Mouse (Mus musculus) heart, adult 2 months (tissue): ENCODE data around the gene Nos2. TPM values are rescaled to one million over a fixed set of nuclear protein-coding genes. Genes with fewer than 3 reads are reported as not detected.

Experiments used
- DNase-seq, 2 experiments: peaks; one replicate each; pipeline ENCODE4 v3.0.0; 2021
- H3K27ac ChIP-seq: fragments of 200-600 bp; 2 replicates; pipeline ENCODE4 v1.8.1; 2022
- H3K27me3 ChIP-seq: fragments of 200-500 bp; 2 replicates; pipeline ENCODE4 v1.6.1; 2012; ENCODE audit warnings: mild to moderate bottlenecking, low read length, inconsistent platforms, mixed read lengths; ENCODE audit not compliant: control insufficient read depth, insufficient read depth
- H3K36me3 ChIP-seq: fragments of 200-500 bp; 2 replicates; pipeline ENCODE4 v1.6.1; 2012; ENCODE audit warnings: low read length, inconsistent platforms; ENCODE audit not compliant: control insufficient read depth, insufficient read depth
- H3K4me1 ChIP-seq: fragments of 200-500 bp; 2 replicates; pipeline ENCODE4 v1.6.1; 2011; ENCODE audit warnings: low read length; ENCODE audit not compliant: control insufficient read depth, insufficient read depth
- H3K4me3 ChIP-seq: fragments of 200-600 bp; 2 replicates; pipeline ENCODE4 v1.8.1; 2022
- H3K79me2 ChIP-seq: fragments of 200-500 bp; replicated peaks from 2 replicates; pipeline ENCODE4 v1.6.1; 2012; ENCODE audit warnings: mild to moderate bottlenecking, inconsistent platforms, low read length, moderate library complexity, mixed read lengths; ENCODE audit not compliant: control insufficient read depth, insufficient read depth
- H3K9ac ChIP-seq: fragments of 200-500 bp; 2 replicates; pipeline ENCODE4 v1.6.1; 2012; ENCODE audit warnings: low read depth, mild to moderate bottlenecking, control low read depth, inconsistent platforms, low read length, mixed read lengths
- CTCF ChIP-seq: fragments of 200-600 bp; IDR thresholded peaks from 2 replicates; pipeline ENCODE4 v1.8.1; 2022; ENCODE audit warnings: antibody characterized with exemption, mild to moderate bottlenecking, moderate library complexity
- EP300 ChIP-seq: fragments of 200-500 bp; IDR thresholded peaks from 2 replicates; pipeline ENCODE4 v1.6.1; 2011; ENCODE audit warnings: low read depth, low read length, control low read depth; ENCODE audit not compliant: insufficient read depth
- POLR2A ChIP-seq: fragments of 200-500 bp; IDR thresholded peaks from 2 replicates; pipeline ENCODE4 v1.6.1; 2011; ENCODE audit warnings: mild to moderate bottlenecking, low read depth, low read length, control low read depth; ENCODE audit not compliant: insufficient read depth
- WGBS: fragments of 180-500 bp; shearing (Covaris S2); methylation state at CpG from one replicate; pipeline ENCODE4 v1.1.7; 2018; 5-methylcytosine and 5-hydroxymethylcytosine counted together
- intact Hi-C: fragments of 180-260 bp; cut with DNase I; formaldehyde crosslinking; loops from one replicate; pipeline ENCODE4 v1.15.1; 2025
- polyA plus RNA-seq: library from polyadenylated mRNA; depleted of rRNA; stranded (reverse); fragments of >200 nt; gene quantifications from 2 replicates; pipeline ENCODE4 v1.2.3, GENCODE M21; 2012
- total RNA-seq, 2 experiments: library from RNA; stranded (reverse); gene quantifications; 2 replicates each; pipeline ENCODE4 v1.2.3; 2021

The Nos2 gene
- total and polyA plus RNA-seq, 3 experiments, result 5.0 to 8.3 (median 5.7) TPM

GRCm38 (mm10) chr11:78972328-78972727, 51.7 kb downstream of the Nos2 start:
- Histone ChIP-seq H3K9ac (no peak overlapping the region), H3K4me1 (peaks cover 5% of the 10 kb centered on the region), H3K27me3 (no peaks in the 10 kb centered on the region), H3K27ac (no peak overlapping the region), H3K79me2 (0 out of 2 replicates have a peak, but pooled peaks cover 2% of the 10 kb centered on the region), H3K36me3 (no peaks in the 10 kb centered on the region), H3K4me3 (no peak overlapping the region)
- peak in 1 of 2 experiments; percentile 13 for DNase-seq
- intact Hi-C loops, result no loop called here
- 64% methylated on average over 6 of the region's 6 CpGs for WGBS
- TF ChIP-seq EP300 (no peak), POLR2A (no peak), CTCF (no peak)

- DNase-seq, result peak in 1 of 2 experiments; percentile 18
- 59% methylated on average over 8 of the region's 8 CpGs for WGBS
- H3K79me2 ChIP-seq, result 0 out of 2 replicates have a peak, but pooled peaks cover 2% of the 10 kb centered on the region
- H3K4me3 ChIP-seq, result no peak overlapping the region
- intact Hi-C loops, result no loop called here
- no peaks in the 10 kb centered on the region for H3K36me3 ChIP-seq
- no peak overlapping the region for H3K9ac ChIP-seq
- no peak overlapping the region; the same call in 1 of the 2 replicates for H3K27ac ChIP-seq
- no peak for TF ChIP-seq EP300
- no peak for TF ChIP-seq POLR2A
- TF ChIP-seq CTCF, result no peak
- H3K4me1 ChIP-seq, result peaks cover 5% of the 10 kb centered on the region
- no peaks in the 10 kb centered on the region for H3K27me3 ChIP-seq
Measured at GRCm38 (mm10) chr11:78972811-78973351, 52.3 kb downstream of the Nos2 start.

- intact Hi-C loops, result no loop called here
- H3K27me3 ChIP-seq, result no peaks in the 10 kb centered on the region
- 0 out of 2 replicates have a peak, but pooled peaks cover 2% of the 10 kb centered on the region for H3K79me2 ChIP-seq
- peak; percentile 61 to 73 for DNase-seq
- peaks cover 5% of the 10 kb centered on the region for H3K4me1 ChIP-seq
- TF ChIP-seq EP300 (0 out of 2 replicates have a peak, but pooled peaks have one; percentile 57), CTCF (no peak), POLR2A (no peak)
- 53% methylated on average over 17 of the region's 17 CpGs for WGBS
- H3K36me3 ChIP-seq, result no peaks in the 10 kb centered on the region
- H3K9ac ChIP-seq, result no peak overlapping the region
- no peak overlapping the region for H3K4me3 ChIP-seq
- no peak overlapping the region; the same call in 1 of the 2 replicates for H3K27ac ChIP-seq
Measured at GRCm38 (mm10) chr11:78973381-78974150, 53.0 kb downstream of the Nos2 start.

- Histone ChIP-seq H3K4me3 (no peak overlapping the region), H3K36me3 (no peaks in the 10 kb centered on the region; the same call in 1 of the 2 replicates), H3K4me1 (peaks cover 9% of the 10 kb centered on the region), H3K9ac (no peak overlapping the region), H3K79me2 (0 out of 2 replicates have a peak, but pooled peaks cover 2% of the 10 kb centered on the region), H3K27ac (no peak overlapping the region), H3K27me3 (no peaks in the 10 kb centered on the region)
- WGBS, result 91% methylated on average over 8 of the region's 8 CpGs
- TF ChIP-seq CTCF, result no peak
- no peak for TF ChIP-seq EP300
- no peak for TF ChIP-seq POLR2A
- intact Hi-C loops, result no loop called here
- DNase-seq, result peak in 1 of 2 experiments; percentile 9
Measured at GRCm38 (mm10) chr11:78976731-78977510, 56.3 kb downstream of the Nos2 start.

- WGBS, result 62% methylated on average over 12 of the region's 12 CpGs
- H3K4me1 ChIP-seq, result peaks cover 18% of the 10 kb centered on the region
- H3K27ac ChIP-seq, result no peak overlapping the region
- no peak overlapping the region for H3K4me3 ChIP-seq
- peak in 1 of 2 experiments; percentile 15 for DNase-seq
- TF ChIP-seq CTCF (no peak), EP300 (no peak), POLR2A (no peak)
- H3K27me3 ChIP-seq, result no peaks in the 10 kb centered on the region
- intact Hi-C loops, result no loop called here
- H3K79me2 ChIP-seq, result peaks cover 3% of the 10 kb centered on the region; the same call in 1 of the 2 replicates
- no peak overlapping the region for H3K9ac ChIP-seq
- H3K36me3 ChIP-seq, result no peaks in the 10 kb centered on the region; the same call in 1 of the 2 replicates
Measured at GRCm38 (mm10) chr11:78978176-78979019, 57.8 kb downstream of the Nos2 start.
